Mouse (Mus musculus): ENCODE results near the gene Gpr143. TPM values are rescaled to one million over a fixed set of nuclear protein-coding genes. Genes with fewer than 3 reads are reported as not detected.

Gpr143 gene
- total RNA-seq (2023): not detected in 2 replicates

GRCm38 (mm10) chrX:152781720-152782403 is at the start of gene Gpr143:
TSS of gene Gpr143 (plus strand) at chrX:152781921.

DNA sequence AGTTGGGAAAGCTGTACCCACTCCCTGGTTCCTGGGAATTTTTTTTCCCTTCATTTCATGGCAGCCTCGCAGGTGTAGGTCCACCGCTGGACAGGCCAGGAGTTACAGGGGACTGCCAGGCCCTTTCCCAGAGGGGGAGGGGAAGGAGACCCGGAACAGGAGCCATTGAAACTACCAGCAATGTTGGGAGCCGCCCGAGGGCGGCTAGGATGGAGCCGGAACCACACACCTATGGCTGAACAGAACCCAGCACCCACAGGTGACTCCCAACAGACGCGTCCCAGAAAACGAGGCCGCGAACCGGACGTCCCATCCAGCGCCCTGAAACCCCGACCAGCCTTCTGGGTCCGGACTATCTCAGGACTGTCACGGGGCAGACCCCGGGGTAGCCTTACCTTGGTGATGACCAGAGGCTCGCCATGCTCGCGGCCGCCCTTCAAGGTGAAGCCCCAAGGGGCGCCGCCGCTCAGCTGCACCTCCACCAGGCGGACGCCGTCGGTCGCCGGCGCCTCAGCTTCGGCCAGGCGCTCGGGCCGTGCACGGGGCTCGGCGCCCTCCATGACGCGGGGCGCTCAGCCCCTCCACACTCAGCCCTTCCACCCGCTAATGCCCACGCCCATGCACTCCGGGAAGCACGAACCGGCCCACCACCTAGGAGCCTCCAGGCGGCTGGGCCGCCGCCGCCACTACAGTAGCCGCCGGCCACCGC is 12.7 kb upstream of the Gpr143 start, which contains the start of gene Shroom2:
Shroom2 (minus strand) TSS at position 575 of the 709 bp plus-strand sequence.

Other genes with a start within 250 kb of the Gpr143 start
- not detected in 2 replicates for gene Cldn34a, start 218.6 kb upstream of the Gpr143 start, total RNA-seq (2023)
- not detected in 2 replicates for gene Shroom2, start 12.5 kb upstream of the Gpr143 start, total RNA-seq (2023)
- gene Usp51, start 224.5 kb downstream of the Gpr143 start, total RNA-seq (2023): not detected in 2 replicates

All from neutrophil, adult 65 days (primary cell).